Mouse (Mus musculus) CH12.LX (cell line): ENCODE measurements around the gene Srgap1. TPM values are rescaled to one million over a fixed set of nuclear protein-coding genes. Genes with fewer than 3 reads are reported as not detected.

Source experiments
- DNase-seq: peaks from one replicate; pipeline ENCODE4 v3.0.0-alpha.2; 2013; ENCODE audit errors: extremely low read depth
- H3K27ac ChIP-seq: 2 replicates; pipeline ENCODE4 v1.5.1; 2012; ENCODE audit warnings: low read depth, mild to moderate bottlenecking, control low read depth, moderate library complexity; ENCODE audit not compliant: insufficient read depth
- H3K27me3 ChIP-seq: replicated peaks from 2 replicates; pipeline ENCODE3; 2012; ENCODE audit warnings: inconsistent platforms
- H3K36me3 ChIP-seq, 2 experiments: replicated peaks in 1 of 2; 2 replicates each; pipeline versions ENCODE3 to v1.6.1; 2012; ENCODE audit warnings: inconsistent platforms in 1 of 2, low read length in 1 of 2, mild to moderate bottlenecking in 1 of 2, mixed read lengths in 1 of 2, moderate library complexity in 1 of 2; ENCODE audit not compliant: control insufficient read depth in 1 of 2, insufficient read depth in 1 of 2
- H3K4me1 ChIP-seq, 2 experiments: 2 replicates each; pipeline ENCODE4 v1.6.1; 2012; ENCODE audit warnings: inconsistent platforms in 1 of 2, moderate library complexity in 1 of 2; ENCODE audit not compliant: insufficient read depth in 2 of 2, control insufficient read depth in 1 of 2
- H3K4me2 ChIP-seq: 2 replicates; pipeline ENCODE4 v1.6.1; 2012; ENCODE audit warnings: low read depth, mild to moderate bottlenecking, control low read depth; ENCODE audit not compliant: poor library complexity, insufficient read depth, severe bottlenecking
- H3K4me3 ChIP-seq, 3 experiments: fragments of 150-350 bp in 1 of 3; sonication (generic) in 1 of 3; replicated peaks in 1 of 3; 2 replicates each; pipeline versions ENCODE3 to v1.5.1; 2011 to 2012; ENCODE audit warnings: low read depth in 2 of 3, low read length in 2 of 3, mild to moderate bottlenecking in 2 of 3, moderate library complexity in 2 of 3, control low read depth in 1 of 3, improper control_type of control experiment in 1 of 3, inconsistent platforms in 1 of 3, mixed read lengths in 1 of 3; ENCODE audit not compliant: poor library complexity in 1 of 3
- H3K79me2 ChIP-seq: replicated peaks from 2 replicates; pipeline ENCODE4 v1.6.1; 2012; ENCODE audit warnings: mild to moderate bottlenecking, moderate library complexity; ENCODE audit not compliant: control insufficient read depth, poor library complexity, insufficient read depth, severe bottlenecking; ENCODE audit errors: extremely low read depth
- H3K9ac ChIP-seq: 2 replicates; pipeline ENCODE4 v1.6.1; 2012; ENCODE audit warnings: low read depth, mild to moderate bottlenecking, control low read depth, moderate library complexity; ENCODE audit not compliant: insufficient read depth
- H3K9me3 ChIP-seq: replicated peaks from 2 replicates; pipeline ENCODE3; 2012; ENCODE audit warnings: low read length, inconsistent platforms, mixed read lengths
- CHD1 ChIP-seq: IDR thresholded peaks from 2 replicates; pipeline ENCODE4 v1.6.1; 2012; ENCODE audit warnings: low read depth, low read length, improper control_type of control experiment, inconsistent platforms
- CHD2 ChIP-seq: IDR thresholded peaks from 2 replicates; pipeline ENCODE4 v1.6.1; 2011; ENCODE audit warnings: low read length, improper control_type of control experiment
- CTCF ChIP-seq, 2 experiments: IDR thresholded peaks in 1 of 2; conservative IDR thresholded peaks in 1 of 2; 2 replicates each; pipeline ENCODE4 v1.5.1; 2011 to 2012; ENCODE audit warnings: low read depth in 2 of 2, low read length in 2 of 2, improper control_type of control experiment in 1 of 2, inconsistent platforms in 1 of 2, mild to moderate bottlenecking in 1 of 2, moderate library complexity in 1 of 2
- E2F4 ChIP-seq: IDR thresholded peaks from 2 replicates; pipeline ENCODE4 v1.6.1; 2011; ENCODE audit warnings: low read depth, low read length, improper control_type of control experiment; ENCODE audit not compliant: insufficient replicate concordance
- ELF1 ChIP-seq: IDR thresholded peaks from 2 replicates; pipeline ENCODE4 v1.6.1; 2014; ENCODE audit warnings: low read depth, mild to moderate bottlenecking, inconsistent platforms, low read length, improper control_type of control experiment
- IRF4 ChIP-seq: IDR thresholded peaks from 2 replicates; pipeline ENCODE4 v1.6.1; 2014; ENCODE audit warnings: low read depth, mild to moderate bottlenecking, inconsistent platforms, low read length, improper control_type of control experiment
- JUN ChIP-seq: IDR thresholded peaks from 2 replicates; pipeline ENCODE4 v1.6.1; 2011; ENCODE audit warnings: low read depth, mild to moderate bottlenecking, low read length, improper control_type of control experiment, moderate library complexity; ENCODE audit not compliant: insufficient read depth
- JUND ChIP-seq: conservative IDR thresholded peaks from 2 replicates; pipeline ENCODE4 v1.6.1; 2011; ENCODE audit warnings: low read depth, low read length, improper control_type of control experiment
- KAT2A ChIP-seq: IDR thresholded peaks from 2 replicates; pipeline ENCODE4 v1.6.1; 2012; ENCODE audit warnings: low read length, improper control_type of control experiment, inconsistent platforms; ENCODE audit not compliant: insufficient replicate concordance
- MAX ChIP-seq: IDR thresholded peaks from 2 replicates; pipeline ENCODE4 v1.6.1; 2011; ENCODE audit warnings: low read length, improper control_type of control experiment
- MAZ ChIP-seq: IDR thresholded peaks from 2 replicates; pipeline ENCODE4 v1.6.1; 2012; ENCODE audit warnings: low read depth, mild to moderate bottlenecking, inconsistent platforms, low read length, improper control_type of control experiment, moderate library complexity
- MXI1 ChIP-seq: IDR thresholded peaks from 2 replicates; pipeline ENCODE4 v1.6.1; 2011; ENCODE audit warnings: mild to moderate bottlenecking, low read depth, low read length, improper control_type of control experiment
- MYC ChIP-seq: IDR thresholded peaks from 2 replicates; pipeline ENCODE4 v1.6.1; 2011; ENCODE audit warnings: low read depth, mild to moderate bottlenecking, improper control_type of control experiment, low read length
- NRF1 ChIP-seq: IDR thresholded peaks from 2 replicates; pipeline ENCODE4 v1.6.1; 2014; ENCODE audit warnings: low read depth, mild to moderate bottlenecking, inconsistent platforms, low read length, improper control_type of control experiment, moderate library complexity
- POLR2A ChIP-seq: IDR thresholded peaks from 2 replicates; pipeline ENCODE4 v1.6.1; 2011; ENCODE audit warnings: low read depth, mild to moderate bottlenecking, improper control_type of control experiment, low read length
- RCOR1 ChIP-seq: conservative IDR thresholded peaks from 2 replicates; pipeline ENCODE4 v1.6.1; 2012; ENCODE audit warnings: low read depth, mild to moderate bottlenecking, inconsistent platforms, low read length, improper control_type of control experiment
- SIN3A ChIP-seq: IDR thresholded peaks from 2 replicates; pipeline ENCODE4 v1.6.1; 2012; ENCODE audit warnings: low read length, improper control_type of control experiment, inconsistent platforms
- UBTF ChIP-seq: IDR thresholded peaks from 2 replicates; pipeline ENCODE4 v1.6.1; 2012; ENCODE audit warnings: low read depth, mild to moderate bottlenecking, inconsistent platforms, low read length, improper control_type of control experiment, moderate library complexity
- USF2 ChIP-seq: conservative IDR thresholded peaks from 2 replicates; pipeline ENCODE4 v1.6.1; 2011; ENCODE audit warnings: low read depth, low read length, improper control_type of control experiment
- ZKSCAN1 ChIP-seq: IDR thresholded peaks from 2 replicates; pipeline ENCODE4 v1.6.1; 2012; ENCODE audit warnings: low read depth, inconsistent platforms, low read length, improper control_type of control experiment, borderline replicate concordance
- ZNF384 ChIP-seq: IDR thresholded peaks from 2 replicates; pipeline ENCODE4 v1.6.1; 2012; ENCODE audit warnings: low read depth, low read length, improper control_type of control experiment, inconsistent platforms
- dilution Hi-C: fragments of 300-500 bp; cut with MboI; formaldehyde crosslinking; loops from 2 replicates; pipeline ENCODE4 v1.14.3; 2020; ENCODE audit warnings: low sequenced_read_pairs; ENCODE audit not compliant: extremely low pct_unique_long_range_greater_than_20kb, extremely low pct_ligation_motif_present
- in situ Hi-C: fragments of 300-500 bp; cut with MboI; formaldehyde crosslinking; loops from 3 replicates; pipeline ENCODE4 v1.14.3; 2019; ENCODE audit warnings: low sequenced_read_pairs, low pct_ligation_motif_present, low pct_unique_long_range_greater_than_20kb, mixed read lengths
- polyA plus RNA-seq: library from polyadenylated mRNA; unstranded; fragments of >175 nt; gene quantifications from 2 replicates; pipeline ENCODE4 v1.2.1, GENCODE M21; 2012; ENCODE audit warnings: low read depth; ENCODE audit not compliant: insufficient read length
- total RNA-seq, 2 experiments: library from RNA; depleted of rRNA; stranded (reverse); fragments of 300-350 nt in 1 of 2; fragments of >200 nt in 1 of 2; gene quantifications; 2 replicates each; pipeline ENCODE4 v1.2.3; 2012 to 2014

Srgap1 gene
- total and polyA plus RNA-seq, 3 experiments: not detected

GRCm38 (mm10) chr10:121822674-121823073 lies 224.4 kb downstream of the Srgap1 start:
- no peak overlapping the region for H3K4me2 ChIP-seq
- H3K36me3 ChIP-seq: no peaks in the 10 kb centered on the region
- no peak overlapping the region for H3K27ac ChIP-seq
- H3K79me2 ChIP-seq: no peaks in the 10 kb centered on the region
- H3K9ac ChIP-seq: no peak overlapping the region
- TF ChIP-seq JUND (no peak), MAX (no peak), CHD1 (no peak), POLR2A (no peak), SIN3A (no peak), ELF1 (no peak), MXI1 (no peak), MAZ (no peak), CHD2 (no peak), E2F4 (no peak), KAT2A (no peak)
- no peaks in the 10 kb centered on the region for H3K27me3 ChIP-seq
- dilution Hi-C loops (no loop called here), in situ Hi-C loops (no loop called here)
- no peak for DNase-seq
- H3K4me1 ChIP-seq: no peaks in the 10 kb centered on the region
- H3K4me3 ChIP-seq: no peak overlapping the region
- no peaks in the 10 kb centered on the region for H3K9me3 ChIP-seq

GRCm38 (mm10) chr10:121820846-121821245 lies 226.3 kb downstream of the Srgap1 start:
- Histone ChIP-seq H3K27me3 (no peaks in the 10 kb centered on the region), H3K9ac (no peak overlapping the region), H3K79me2 (no peaks in the 10 kb centered on the region), H3K4me3 (no peak overlapping the region), H3K36me3 (no peaks in the 10 kb centered on the region), H3K9me3 (no peaks in the 10 kb centered on the region), H3K4me1 (no peaks in the 10 kb centered on the region), H3K4me2 (no peak overlapping the region), H3K27ac (no peak overlapping the region)
- no peak for TF ChIP-seq NRF1
- TF ChIP-seq ELF1: no peak
- TF ChIP-seq CTCF (conservative IDR thresholded peaks at IDR 0.05 in 1 of 2, IDR thresholded peaks at IDR 0.05 in 1 of 2; ENCODE audit: low read depth in 2 of 2, low read length in 2 of 2): no peak
- no peak for TF ChIP-seq USF2
- no peak for TF ChIP-seq UBTF
- no peak for DNase-seq
- dilution Hi-C loops: no loop called here
- in situ Hi-C loops: no loop called here

- H3K4me2 ChIP-seq: no peak overlapping the region
- in situ Hi-C loops: no loop called here
Observed at GRCm38 (mm10) chr10:121817983-121818382, 229.1 kb downstream of the Srgap1 start.

More at GRCm38 (mm10) chr10:121817983-121818382, 229.1 kb downstream of the Srgap1 start:
- TF ChIP-seq ZNF384: no peak
- no peak for TF ChIP-seq IRF4
- TF ChIP-seq MYC: no peak
- TF ChIP-seq USF2: no peak
- no peak for TF ChIP-seq JUN
- no peak for TF ChIP-seq ZKSCAN1
- no peak for TF ChIP-seq RCOR1
- no peak for TF ChIP-seq SIN3A
- Histone ChIP-seq H3K9me3 (no peaks in the 10 kb centered on the region), H3K36me3 (no peaks in the 10 kb centered on the region), H3K9ac (no peak overlapping the region), H3K27me3 (no peaks in the 10 kb centered on the region), H3K4me3 (no peak overlapping the region), H3K27ac (no peak overlapping the region), H3K4me1 (no peaks in the 10 kb centered on the region), H3K79me2 (no peaks in the 10 kb centered on the region)
- no peak for DNase-seq
- dilution Hi-C loops: no loop called here
